Mouse (Mus musculus) forebrain, embryonic 12.5 days (tissue): ENCODE measurements around the gene Olfr452. TPM values are rescaled to one million over a fixed set of nuclear protein-coding genes. Genes with fewer than 3 reads are reported as not detected.

Source experiments
- polyA plus RNA-seq: library from polyadenylated mRNA; unstranded; fragments of >200 nt; fragmentation: Nextera tagmentation; extraction: Ambion mirVana; gene quantifications from 2 replicates; pipeline ENCODE4 v1.2.1, GENCODE M21; 2016

The Olfr452 gene
- polyA plus RNA-seq, 1 experiment from 2014 or later, result not detected

Other genes with a start within 250 kb of the Olfr452 start
- gene Olfr455, start 237.5 kb upstream of the Olfr452 start, polyA plus RNA-seq, result not detected in 2 replicates
- not detected in 2 replicates for gene Tcaf3, start 187.4 kb upstream of the Olfr452 start, polyA plus RNA-seq
- gene Tcaf2, start 139.8 kb upstream of the Olfr452 start, polyA plus RNA-seq, result 2.7 and 2.8 TPM in 2 replicates
- 164 and 179 TPM in 2 replicates for gene Tcaf1, start 75.0 kb upstream of the Olfr452 start, polyA plus RNA-seq
- gene Olfr453, start 45.7 kb upstream of the Olfr452 start, polyA plus RNA-seq, result not detected in 2 replicates
- gene Olfr38, start 28.7 kb upstream of the Olfr452 start, polyA plus RNA-seq, result not detected in 2 replicates
- gene Olfr450, start 26.8 kb downstream of the Olfr452 start, polyA plus RNA-seq, result not detected in 2 replicates
- not detected in 2 replicates for gene Olfr449, start 49.3 kb downstream of the Olfr452 start, polyA plus RNA-seq
- gene Olfr448, start 105.3 kb downstream of the Olfr452 start, polyA plus RNA-seq, result not detected in 2 replicates
- gene Olfr447, start 123.8 kb downstream of the Olfr452 start, polyA plus RNA-seq, result not detected in 2 replicates
- gene Olfr446, start 136.3 kb downstream of the Olfr452 start, polyA plus RNA-seq, result not detected in 2 replicates
- gene Olfr444, start 164.0 kb downstream of the Olfr452 start, polyA plus RNA-seq, result not detected in 2 replicates